Mouse (Mus musculus) CH12.LX (cell line): ENCODE results near the gene Stmnd1. TPM values are rescaled to one million over a fixed set of nuclear protein-coding genes. Genes with fewer than 3 reads are reported as not detected.

Experiments
- DNase-seq: peaks from one replicate; pipeline ENCODE4 v3.0.0-alpha.2; 2013; ENCODE audit errors: extremely low read depth
- H3K27ac ChIP-seq: 2 replicates; pipeline ENCODE4 v1.5.1; 2012; ENCODE audit warnings: low read depth, mild to moderate bottlenecking, control low read depth, moderate library complexity; ENCODE audit not compliant: insufficient read depth
- H3K27me3 ChIP-seq: replicated peaks from 2 replicates; pipeline ENCODE3; 2012; ENCODE audit warnings: inconsistent platforms
- H3K36me3 ChIP-seq, 2 experiments: replicated peaks in 1 of 2; 2 replicates each; pipeline versions ENCODE3 to v1.6.1; 2012; ENCODE audit warnings: inconsistent platforms in 1 of 2, low read length in 1 of 2, mild to moderate bottlenecking in 1 of 2, mixed read lengths in 1 of 2, moderate library complexity in 1 of 2; ENCODE audit not compliant: control insufficient read depth in 1 of 2, insufficient read depth in 1 of 2
- H3K4me1 ChIP-seq, 2 experiments: 2 replicates each; pipeline ENCODE4 v1.6.1; 2012; ENCODE audit warnings: inconsistent platforms in 1 of 2, moderate library complexity in 1 of 2; ENCODE audit not compliant: insufficient read depth in 2 of 2, control insufficient read depth in 1 of 2
- H3K4me2 ChIP-seq: 2 replicates; pipeline ENCODE4 v1.6.1; 2012; ENCODE audit warnings: low read depth, mild to moderate bottlenecking, control low read depth; ENCODE audit not compliant: poor library complexity, insufficient read depth, severe bottlenecking
- H3K4me3 ChIP-seq, 3 experiments: fragments of 150-350 bp in 1 of 3; sonication (generic) in 1 of 3; replicated peaks in 1 of 3; 2 replicates each; pipeline versions ENCODE3 to v1.5.1; 2011 to 2012; ENCODE audit warnings: low read depth in 2 of 3, low read length in 2 of 3, mild to moderate bottlenecking in 2 of 3, moderate library complexity in 2 of 3, control low read depth in 1 of 3, improper control_type of control experiment in 1 of 3, inconsistent platforms in 1 of 3, mixed read lengths in 1 of 3; ENCODE audit not compliant: poor library complexity in 1 of 3
- H3K79me2 ChIP-seq: replicated peaks from 2 replicates; pipeline ENCODE4 v1.6.1; 2012; ENCODE audit warnings: mild to moderate bottlenecking, moderate library complexity; ENCODE audit not compliant: control insufficient read depth, poor library complexity, insufficient read depth, severe bottlenecking; ENCODE audit errors: extremely low read depth
- H3K9ac ChIP-seq: 2 replicates; pipeline ENCODE4 v1.6.1; 2012; ENCODE audit warnings: low read depth, mild to moderate bottlenecking, control low read depth, moderate library complexity; ENCODE audit not compliant: insufficient read depth
- H3K9me3 ChIP-seq: replicated peaks from 2 replicates; pipeline ENCODE3; 2012; ENCODE audit warnings: low read length, inconsistent platforms, mixed read lengths
- BHLHE40 ChIP-seq: IDR thresholded peaks from 2 replicates; pipeline ENCODE4 v1.6.1; 2011; ENCODE audit warnings: mild to moderate bottlenecking, low read depth, low read length, improper control_type of control experiment
- CHD2 ChIP-seq: IDR thresholded peaks from 2 replicates; pipeline ENCODE4 v1.6.1; 2011; ENCODE audit warnings: low read length, improper control_type of control experiment
- CTCF ChIP-seq, 2 experiments: IDR thresholded peaks in 1 of 2; conservative IDR thresholded peaks in 1 of 2; 2 replicates each; pipeline ENCODE4 v1.5.1; 2011 to 2012; ENCODE audit warnings: low read depth in 2 of 2, low read length in 2 of 2, improper control_type of control experiment in 1 of 2, inconsistent platforms in 1 of 2, mild to moderate bottlenecking in 1 of 2, moderate library complexity in 1 of 2
- ELF1 ChIP-seq: IDR thresholded peaks from 2 replicates; pipeline ENCODE4 v1.6.1; 2014; ENCODE audit warnings: low read depth, mild to moderate bottlenecking, inconsistent platforms, low read length, improper control_type of control experiment
- EP300 ChIP-seq: IDR thresholded peaks from 2 replicates; pipeline ENCODE4 v1.6.1; 2011; ENCODE audit warnings: low read length, improper control_type of control experiment
- GABPA ChIP-seq: IDR thresholded peaks from 2 replicates; pipeline ENCODE4 v1.6.1; 2012; ENCODE audit warnings: low read depth, low read length, improper control_type of control experiment, inconsistent platforms; ENCODE audit not compliant: insufficient replicate concordance
- HCFC1 ChIP-seq: IDR thresholded peaks from 2 replicates; pipeline ENCODE4 v1.6.1; 2012; ENCODE audit warnings: low read depth, mild to moderate bottlenecking, inconsistent platforms, low read length, improper control_type of control experiment
- IRF4 ChIP-seq: IDR thresholded peaks from 2 replicates; pipeline ENCODE4 v1.6.1; 2014; ENCODE audit warnings: low read depth, mild to moderate bottlenecking, inconsistent platforms, low read length, improper control_type of control experiment
- JUN ChIP-seq: IDR thresholded peaks from 2 replicates; pipeline ENCODE4 v1.6.1; 2011; ENCODE audit warnings: low read depth, mild to moderate bottlenecking, low read length, improper control_type of control experiment, moderate library complexity; ENCODE audit not compliant: insufficient read depth
- JUND ChIP-seq: conservative IDR thresholded peaks from 2 replicates; pipeline ENCODE4 v1.6.1; 2011; ENCODE audit warnings: low read depth, low read length, improper control_type of control experiment
- KAT2A ChIP-seq: IDR thresholded peaks from 2 replicates; pipeline ENCODE4 v1.6.1; 2012; ENCODE audit warnings: low read length, improper control_type of control experiment, inconsistent platforms; ENCODE audit not compliant: insufficient replicate concordance
- MAFK ChIP-seq: IDR thresholded peaks from 2 replicates; pipeline ENCODE4 v1.6.1; 2011; ENCODE audit warnings: low read length, improper control_type of control experiment; ENCODE audit not compliant: insufficient replicate concordance
- MAX ChIP-seq: IDR thresholded peaks from 2 replicates; pipeline ENCODE4 v1.6.1; 2011; ENCODE audit warnings: low read length, improper control_type of control experiment
- MAZ ChIP-seq: IDR thresholded peaks from 2 replicates; pipeline ENCODE4 v1.6.1; 2012; ENCODE audit warnings: low read depth, mild to moderate bottlenecking, inconsistent platforms, low read length, improper control_type of control experiment, moderate library complexity
- MEF2A ChIP-seq: IDR thresholded peaks from 2 replicates; pipeline ENCODE4 v1.6.1; 2014; ENCODE audit warnings: low read depth, mild to moderate bottlenecking, inconsistent platforms, low read length, improper control_type of control experiment, borderline replicate concordance
- NELFE ChIP-seq: IDR thresholded peaks from 2 replicates; pipeline ENCODE4 v1.6.1; 2011; ENCODE audit warnings: low read depth, low read length, improper control_type of control experiment
- NRF1 ChIP-seq: IDR thresholded peaks from 2 replicates; pipeline ENCODE4 v1.6.1; 2014; ENCODE audit warnings: low read depth, mild to moderate bottlenecking, inconsistent platforms, low read length, improper control_type of control experiment, moderate library complexity
- PAX5 ChIP-seq: IDR thresholded peaks from 2 replicates; pipeline ENCODE4 v1.6.1; 2012; ENCODE audit warnings: low read length, inconsistent platforms, mixed read lengths
- POLR2A ChIP-seq: IDR thresholded peaks from 2 replicates; pipeline ENCODE4 v1.6.1; 2011; ENCODE audit warnings: low read depth, mild to moderate bottlenecking, improper control_type of control experiment, low read length
- RCOR1 ChIP-seq: conservative IDR thresholded peaks from 2 replicates; pipeline ENCODE4 v1.6.1; 2012; ENCODE audit warnings: low read depth, mild to moderate bottlenecking, inconsistent platforms, low read length, improper control_type of control experiment
- SIN3A ChIP-seq: IDR thresholded peaks from 2 replicates; pipeline ENCODE4 v1.6.1; 2012; ENCODE audit warnings: low read length, improper control_type of control experiment, inconsistent platforms
- TBP ChIP-seq: conservative IDR thresholded peaks from 2 replicates; pipeline ENCODE4 v1.6.1; 2011; ENCODE audit warnings: low read depth, low read length, improper control_type of control experiment
- TCF12 ChIP-seq: IDR thresholded peaks from 2 replicates; pipeline ENCODE4 v1.6.1; 2014; ENCODE audit warnings: low read depth, mild to moderate bottlenecking, inconsistent platforms, low read length, improper control_type of control experiment
- UBTF ChIP-seq: IDR thresholded peaks from 2 replicates; pipeline ENCODE4 v1.6.1; 2012; ENCODE audit warnings: low read depth, mild to moderate bottlenecking, inconsistent platforms, low read length, improper control_type of control experiment, moderate library complexity
- USF2 ChIP-seq: conservative IDR thresholded peaks from 2 replicates; pipeline ENCODE4 v1.6.1; 2011; ENCODE audit warnings: low read depth, low read length, improper control_type of control experiment
- ZC3H11A ChIP-seq: IDR thresholded peaks from 2 replicates; pipeline ENCODE4 v1.6.1; 2012; ENCODE audit warnings: low read depth, mild to moderate bottlenecking, inconsistent platforms, low read length, improper control_type of control experiment
- ZKSCAN1 ChIP-seq: IDR thresholded peaks from 2 replicates; pipeline ENCODE4 v1.6.1; 2012; ENCODE audit warnings: low read depth, inconsistent platforms, low read length, improper control_type of control experiment, borderline replicate concordance
- ZMIZ1 ChIP-seq: IDR thresholded peaks from 2 replicates; pipeline ENCODE4 v1.6.1; 2012; ENCODE audit warnings: low read depth, mild to moderate bottlenecking, inconsistent platforms, low read length, improper control_type of control experiment
- ZNF384 ChIP-seq: IDR thresholded peaks from 2 replicates; pipeline ENCODE4 v1.6.1; 2012; ENCODE audit warnings: low read depth, low read length, improper control_type of control experiment, inconsistent platforms
- dilution Hi-C: fragments of 300-500 bp; cut with MboI; formaldehyde crosslinking; loops from 2 replicates; pipeline ENCODE4 v1.14.3; 2020; ENCODE audit warnings: low sequenced_read_pairs; ENCODE audit not compliant: extremely low pct_unique_long_range_greater_than_20kb, extremely low pct_ligation_motif_present
- in situ Hi-C: fragments of 300-500 bp; cut with MboI; formaldehyde crosslinking; loops from 3 replicates; pipeline ENCODE4 v1.14.3; 2019; ENCODE audit warnings: low sequenced_read_pairs, low pct_ligation_motif_present, low pct_unique_long_range_greater_than_20kb, mixed read lengths
- polyA plus RNA-seq: library from polyadenylated mRNA; unstranded; fragments of >175 nt; gene quantifications from 2 replicates; pipeline ENCODE4 v1.2.1, GENCODE M21; 2012; ENCODE audit warnings: low read depth; ENCODE audit not compliant: insufficient read length
- total RNA-seq, 2 experiments: library from RNA; depleted of rRNA; stranded (reverse); fragments of 300-350 nt in 1 of 2; fragments of >200 nt in 1 of 2; gene quantifications; 2 replicates each; pipeline ENCODE4 v1.2.3; 2012 to 2014

The Stmnd1 gene
- total and polyA plus RNA-seq, 3 experiments = not detected

- no peak overlapping the region for H3K4me3 ChIP-seq
- no peak overlapping the region; the same call in 1 of the 2 replicates for H3K9ac ChIP-seq
- in situ Hi-C loops = no loop called here
- H3K27me3 ChIP-seq = no peaks in the 10 kb centered on the region
- H3K9me3 ChIP-seq = no peaks in the 10 kb centered on the region
- DNase-seq = peak; percentile 92
- H3K79me2 ChIP-seq = no peaks in the 10 kb centered on the region
- peak overlapping the region; percentile 32; the same call in 1 of the 2 replicates for H3K27ac ChIP-seq
- peak overlapping the region; percentile 79; the same call in 1 of the 2 replicates for H3K4me2 ChIP-seq
- H3K4me1 ChIP-seq = peaks cover 24 to 57% of the 10 kb centered on the region in 2 experiments; a peak in 3 of 4 replicates
- dilution Hi-C loops = no loop called here
- no peaks in the 10 kb centered on the region for H3K36me3 ChIP-seq
- no peak for TF ChIP-seq JUND
- no peak for TF ChIP-seq HCFC1
- no peak for TF ChIP-seq ZMIZ1
- TF ChIP-seq CTCF (conservative IDR thresholded peaks at IDR 0.05 in 1 of 2, IDR thresholded peaks at IDR 0.05 in 1 of 2; ENCODE audit: low read depth in 2 of 2, low read length in 2 of 2) = no peak
- TF ChIP-seq EP300 = no peak
- no peak for TF ChIP-seq NRF1
- no peak for TF ChIP-seq MAX
- TF ChIP-seq TBP = peak; percentile 96
- TF ChIP-seq CHD2 = peak; percentile 97
- TF ChIP-seq ZKSCAN1 = no peak
- no peak for TF ChIP-seq ELF1
- no peak for TF ChIP-seq ZNF384
- TF ChIP-seq POLR2A = peak; percentile 39; the same call in 1 of the 2 replicates
- no peak for TF ChIP-seq USF2
- TF ChIP-seq UBTF = no peak
- no peak for TF ChIP-seq BHLHE40
- TF ChIP-seq PAX5 = no peak
- no peak for TF ChIP-seq TCF12
- TF ChIP-seq MAFK = no peak
Measured at GRCm38 (mm10) chr13:46340583-46340982, 67.1 kb downstream of the Stmnd1 start.

GRCm38 (mm10) chr13:46341419-46341818, 67.9 kb downstream of the Stmnd1 start:
- H3K4me2 ChIP-seq = no peak overlapping the region
- no peak for TF ChIP-seq MAX
- TF ChIP-seq JUN = no peak
- TF ChIP-seq BHLHE40 = no peak
- no peak for TF ChIP-seq GABPA
- no peak for TF ChIP-seq CTCF (conservative IDR thresholded peaks at IDR 0.05 in 1 of 2, IDR thresholded peaks at IDR 0.05 in 1 of 2; ENCODE audit: low read depth in 2 of 2, low read length in 2 of 2)
- TF ChIP-seq KAT2A = no peak
- no peak for TF ChIP-seq NRF1
- no peak for TF ChIP-seq ZNF384
- TF ChIP-seq MAZ = no peak
- TF ChIP-seq IRF4 = no peak
- no peak for TF ChIP-seq JUND
- no peak for TF ChIP-seq SIN3A
- no peak for TF ChIP-seq NELFE
- TF ChIP-seq ELF1 = no peak
- no peak for TF ChIP-seq ZC3H11A
- TF ChIP-seq USF2 = no peak
- TF ChIP-seq MEF2A = no peak
- no peak for TF ChIP-seq RCOR1
- no peak for TF ChIP-seq EP300
- TF ChIP-seq, all 38 proteins: peak for 0
- Histone ChIP-seq H3K27me3 (no peaks in the 10 kb centered on the region), H3K36me3 (no peaks in the 10 kb centered on the region), H3K9me3 (no peaks in the 10 kb centered on the region), H3K79me2 (no peaks in the 10 kb centered on the region), H3K4me3 (no peak overlapping the region), H3K4me1 (peaks cover 27 to 65% of the 10 kb centered on the region in 2 experiments; a peak in 3 of 4 replicates), H3K27ac (no peak overlapping the region), H3K9ac (no peak overlapping the region)
- dilution Hi-C loops (no loop called here), in situ Hi-C loops (no loop called here)
- no peak for DNase-seq
